Mouse (Mus musculus) cerebellum, postnatal 25 days (tissue): ENCODE data around the gene BC051019.

Source experiments
- DNase-seq, 2 experiments: peaks; one replicate each; pipeline ENCODE4 v3.0.0; 2021; ENCODE audit warnings: mixed read lengths in 2 of 2

Gene BC051019

DNA sequence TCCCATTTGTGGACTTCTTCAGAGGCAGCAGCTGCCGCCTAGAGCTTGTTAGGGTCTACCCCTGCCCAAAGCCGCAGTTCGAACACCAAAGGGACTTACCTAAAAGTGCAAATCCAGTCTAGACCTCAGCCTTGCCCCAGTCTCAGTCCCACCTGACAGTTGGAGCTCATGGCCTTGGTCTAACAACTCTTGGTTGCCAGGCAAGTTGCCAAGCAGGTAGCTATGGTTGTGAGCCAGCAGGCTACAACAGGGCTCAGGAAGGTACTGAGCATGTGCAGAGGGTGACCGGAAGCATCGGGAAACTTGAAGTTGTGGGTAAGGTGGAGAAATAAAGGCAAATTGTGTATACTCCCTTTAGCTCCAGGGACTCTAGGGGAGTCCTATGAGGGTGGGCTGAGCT is at the start of gene BC051019:
Gene BC051019 (minus strand): TSS at position 154 of the 400 bp plus-strand sequence.
- no peak for DNase-seq

DNA sequence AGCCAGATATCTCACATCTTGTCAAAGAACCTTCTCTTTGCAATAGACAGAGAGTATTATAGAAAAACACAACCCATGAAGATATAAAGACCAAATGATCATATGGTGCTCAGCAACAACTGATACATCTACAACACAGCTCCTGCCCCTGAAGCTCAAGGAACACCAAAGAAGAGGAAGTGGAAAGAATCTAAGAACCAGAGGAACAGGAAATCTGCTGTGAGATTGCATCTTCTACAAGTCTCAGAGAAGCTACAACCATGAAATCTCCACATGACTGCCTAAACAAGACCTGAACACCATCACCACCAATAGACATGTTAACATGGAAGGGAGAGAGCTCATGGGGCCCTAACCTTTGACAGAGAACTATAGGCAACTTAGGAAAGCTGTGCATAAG is 48.6 kb upstream of the BC051019 start:
- no peak for DNase-seq

- DNase-seq: no peak
Measured at GRCm38 (mm10) chr7:109768699-109769383, 45.2 kb upstream of the BC051019 start.

- DNase-seq: no peak
Measured at GRCm38 (mm10) chr7:109767575-109768350, 44.1 kb upstream of the BC051019 start.

DNA sequence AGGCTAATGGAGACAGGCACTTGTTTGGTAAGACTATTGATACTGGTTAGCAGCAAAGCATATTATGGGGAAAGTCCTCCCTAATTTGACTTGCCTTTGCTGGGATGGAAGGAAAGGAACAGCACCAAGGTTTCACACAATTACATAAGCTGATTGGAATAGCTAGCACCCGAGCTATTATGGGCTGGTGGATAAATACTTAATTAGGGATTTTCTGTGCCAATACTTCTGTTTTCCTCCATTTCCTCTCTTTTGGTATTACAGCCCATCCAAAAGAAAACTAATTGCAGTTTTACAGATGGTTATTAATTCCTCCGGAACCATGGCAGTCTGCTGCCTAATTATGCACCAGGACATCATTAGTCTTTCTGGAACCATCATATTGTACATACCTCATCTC is 40.4 kb upstream of the BC051019 start:
- DNase-seq: no peak

DNA sequence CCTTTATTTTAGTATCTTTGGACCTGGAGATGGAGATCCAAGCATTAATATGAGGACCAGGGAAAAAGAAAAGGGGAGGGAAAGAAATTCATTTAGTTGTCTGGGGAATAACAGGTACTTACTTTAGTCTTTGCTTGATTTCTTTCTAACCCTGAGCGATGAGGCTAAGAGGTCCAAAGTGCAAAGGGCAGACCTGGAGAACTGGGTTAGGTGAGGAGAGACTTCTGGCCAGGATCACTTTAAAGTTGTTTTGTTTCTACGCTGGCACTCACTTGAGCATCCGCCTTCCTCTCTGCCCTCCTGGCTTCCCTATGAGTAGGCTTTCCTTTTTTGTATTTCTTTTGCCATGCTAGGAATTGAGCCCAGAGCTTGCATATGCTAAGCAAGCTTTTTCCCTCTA is 32.6 kb upstream of the BC051019 start:
- no peak for DNase-seq

DNA sequence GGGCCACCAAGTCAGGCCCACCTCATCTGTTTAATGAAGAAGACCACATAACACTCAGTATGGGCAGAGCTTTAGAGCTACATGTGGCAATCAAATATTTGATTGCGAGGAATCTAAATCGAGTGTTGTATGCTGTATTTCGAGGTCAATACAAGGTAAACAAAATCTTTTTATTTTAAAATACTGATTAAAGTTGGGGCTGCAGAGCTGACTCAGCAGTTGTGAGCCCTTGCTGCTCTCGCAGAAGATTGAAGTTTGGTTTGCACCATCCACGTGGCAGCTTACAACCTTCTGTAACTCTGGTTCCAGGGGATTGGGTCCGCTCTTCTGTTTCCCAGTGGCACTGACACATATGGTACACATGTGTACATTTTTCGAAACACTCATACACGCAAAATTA is 30.4 kb upstream of the BC051019 start:
- no peak for DNase-seq

DNA sequence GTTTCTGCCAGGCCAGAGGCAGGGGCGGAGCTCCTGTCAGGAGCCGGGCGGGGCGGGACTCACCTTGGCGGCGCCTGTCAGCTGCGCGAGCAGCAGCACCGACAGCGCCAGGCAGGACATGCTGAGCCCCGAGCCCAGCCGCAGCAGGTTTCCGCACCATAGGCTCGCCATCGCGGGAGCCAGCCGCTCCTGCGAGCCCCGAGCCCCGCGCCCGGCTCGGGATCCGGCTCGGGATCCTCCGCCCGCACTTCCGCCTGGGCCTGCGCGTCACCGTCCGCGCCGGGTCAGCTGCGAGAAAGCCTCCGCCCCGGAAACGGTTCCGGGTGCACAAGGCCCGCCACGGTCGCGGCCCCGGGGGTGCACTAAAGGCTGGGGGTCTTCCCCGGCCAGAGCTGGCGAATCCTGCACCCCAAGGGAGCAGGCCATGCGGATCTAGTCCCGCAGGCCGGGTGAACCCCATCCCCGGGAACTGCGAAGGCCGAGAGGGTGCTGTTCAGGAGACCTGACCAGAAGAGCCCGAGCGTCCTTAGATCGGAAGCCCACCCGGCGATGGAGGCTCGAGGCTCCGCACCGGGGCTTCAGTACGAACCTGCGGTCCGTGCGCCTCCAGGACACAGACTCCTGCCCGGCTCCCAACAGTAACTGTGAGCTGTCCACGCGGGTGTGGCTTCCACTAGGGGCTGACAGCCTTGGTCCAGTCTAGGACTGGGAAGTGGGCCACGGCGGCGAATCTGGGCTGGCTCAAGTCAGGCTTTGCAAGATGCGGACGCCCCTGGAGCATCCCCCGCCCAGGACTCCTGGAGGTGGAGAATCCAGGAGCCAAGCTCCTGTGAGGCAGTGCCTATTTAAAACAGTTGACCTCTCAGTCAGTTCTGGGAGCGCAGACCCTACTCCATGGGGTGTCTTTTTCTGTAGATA is 28.6 kb upstream of the BC051019 start, which contains the start of gene Tmem9b:
Gene Tmem9b (minus strand): TSS at position 868 of the 918 bp plus-strand sequence.
- peak; percentile 88 to 89 for DNase-seq

GRCm38 (mm10) chr7:109751427-109752007 is 27.9 kb upstream of the BC051019 start:
- DNase-seq: peak in 1 of 2 experiments; percentile 19

GRCm38 (mm10) chr7:109747747-109748146 is 24.1 kb upstream of the BC051019 start:
- no peak for DNase-seq

- DNase-seq: no peak
Measured at GRCm38 (mm10) chr7:109741703-109742102, 18.1 kb upstream of the BC051019 start.

DNA sequence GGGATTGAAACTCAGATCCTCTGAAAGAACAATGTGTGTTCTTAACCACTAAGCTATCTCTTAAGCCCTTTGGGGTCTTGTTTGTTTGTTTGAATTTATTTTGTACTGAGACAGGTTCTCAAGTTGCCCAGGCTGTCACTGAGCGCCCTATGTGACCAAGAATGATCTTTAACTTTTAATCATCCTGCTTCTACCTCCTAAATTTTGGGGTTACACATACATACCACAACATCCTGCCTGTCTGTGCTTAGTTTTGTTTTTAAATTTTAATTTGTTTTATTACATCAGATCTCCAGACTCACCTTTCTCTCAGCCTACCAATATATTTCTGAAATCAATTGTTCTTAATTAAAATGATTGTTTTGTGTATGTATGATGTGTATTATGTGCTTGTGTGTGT is 17.4 kb upstream of the BC051019 start:
- no peak for DNase-seq

DNA sequence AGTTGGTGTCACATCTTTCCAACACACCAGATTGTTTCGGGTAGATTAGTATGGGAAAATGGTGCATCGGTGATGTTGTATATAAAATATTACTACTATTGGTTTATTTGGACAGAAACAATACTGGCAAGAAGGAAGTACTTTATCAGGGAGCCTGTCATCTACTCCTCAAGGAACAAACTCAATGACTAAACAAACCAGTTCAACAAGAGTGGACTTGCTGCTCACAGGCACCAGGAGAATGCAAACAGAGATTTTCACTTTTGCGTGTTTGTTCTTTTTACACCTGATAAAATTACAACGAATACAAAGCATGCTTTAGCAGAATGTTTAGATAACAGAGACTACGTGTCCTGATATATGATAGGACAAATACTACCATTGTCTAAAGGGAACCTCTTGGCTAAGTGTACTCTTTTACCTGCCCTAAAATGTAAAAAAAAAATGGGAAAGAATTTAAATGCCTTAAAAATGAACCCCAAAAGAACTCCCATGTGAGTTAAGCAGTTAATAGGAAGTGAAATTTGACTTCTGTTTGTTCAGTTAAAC is 16.2 kb upstream of the BC051019 start:
- DNase-seq: no peak

DNA sequence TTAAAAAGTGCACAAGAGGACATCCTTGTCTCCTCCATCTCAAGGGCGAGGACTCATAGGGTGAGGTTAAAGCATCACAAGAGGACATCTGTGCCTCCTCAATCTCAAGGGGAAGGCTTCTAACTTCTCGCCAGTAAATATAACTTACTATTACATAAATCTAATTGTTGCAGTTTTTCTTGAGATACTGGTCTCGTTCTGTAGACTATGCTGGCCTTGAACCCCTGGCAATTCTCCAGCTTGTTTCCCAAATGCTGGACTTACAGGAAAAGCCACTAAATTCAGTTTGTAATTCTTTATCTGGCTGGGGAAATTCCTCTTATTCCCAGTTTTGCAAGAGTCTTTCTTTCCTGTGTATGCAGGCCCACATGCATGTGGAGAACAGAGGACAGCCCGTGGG is 11.2 kb upstream of the BC051019 start:
- no peak for DNase-seq

DNA sequence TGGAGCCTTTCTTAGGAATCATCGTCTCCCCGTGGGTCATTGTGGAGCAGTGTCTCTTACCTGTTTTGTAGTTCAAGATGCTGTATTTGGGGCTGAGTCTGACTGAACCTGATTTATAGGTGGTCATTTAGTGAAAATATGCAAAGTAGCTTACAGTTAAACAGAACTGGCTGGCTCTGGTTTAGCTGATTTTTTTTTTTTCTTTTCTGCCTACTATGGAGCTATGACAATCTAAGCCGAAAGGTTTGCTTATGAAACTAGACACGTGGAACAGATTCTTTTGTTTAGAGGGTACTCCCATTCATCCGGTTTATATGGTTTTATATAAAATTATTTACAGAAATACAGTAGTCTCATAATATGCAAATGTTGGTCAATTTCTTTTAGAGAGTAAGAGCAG is 8.0 kb upstream of the BC051019 start, which contains the start of gene Ascl3:
Gene Ascl3 (minus strand): TSS at position 101 of the 400 bp plus-strand sequence.
- no peak for DNase-seq

DNA sequence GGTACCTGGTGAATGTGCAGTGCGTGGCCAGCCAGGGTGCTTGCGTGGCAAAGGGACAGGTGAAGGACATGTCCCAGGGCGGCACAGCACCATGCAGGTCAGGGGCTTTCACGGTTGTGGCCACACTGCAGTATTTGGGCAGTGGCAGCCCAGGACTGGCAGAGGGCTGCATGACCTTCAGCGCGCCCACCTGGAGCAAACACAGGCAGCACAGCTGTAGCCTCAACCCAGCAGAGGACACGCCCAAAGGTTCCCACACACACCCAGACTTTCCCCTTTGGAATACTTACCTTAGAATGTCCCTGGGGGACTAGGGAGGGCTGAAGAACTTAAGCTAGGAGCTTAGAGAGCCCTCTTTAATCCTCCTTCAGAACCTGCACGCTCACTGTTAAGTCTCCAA is 536 bp downstream of the BC051019 start:
- no peak for DNase-seq

- no peak for DNase-seq
Measured at GRCm38 (mm10) chr7:109722618-109723017, 1.0 kb downstream of the BC051019 start.

- peak in 1 of 2 experiments; percentile 58 for DNase-seq
Measured at GRCm38 (mm10) chr7:109719286-109719685, 4.4 kb downstream of the BC051019 start.

DNA sequence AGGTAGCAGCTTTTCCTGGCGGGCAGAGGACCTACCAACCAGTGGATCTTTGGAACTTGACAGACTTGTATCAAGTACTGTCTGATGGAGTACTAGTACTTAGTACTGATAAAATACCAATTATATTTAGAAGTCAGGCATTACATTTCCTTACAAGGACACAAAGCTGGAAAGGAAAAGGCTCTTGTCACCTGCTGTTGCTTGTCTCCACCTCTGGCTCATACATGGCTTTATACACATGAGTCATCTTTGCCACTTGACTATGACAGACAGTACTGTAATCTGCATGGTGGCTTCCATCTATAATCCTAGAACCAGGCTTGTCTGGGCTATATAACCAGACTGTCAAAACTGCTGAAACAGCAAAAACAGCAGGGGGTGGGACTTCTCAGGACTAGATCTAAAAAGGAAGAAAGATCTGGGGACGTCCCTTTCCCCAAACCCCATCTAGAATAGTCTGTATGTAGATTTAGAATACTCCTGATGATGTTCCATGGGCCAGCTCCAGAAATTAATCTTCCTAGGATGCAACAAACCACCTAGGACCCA is 10.1 kb downstream of the BC051019 start:
- no peak for DNase-seq

- DNase-seq: no peak
Measured at GRCm38 (mm10) chr7:109712198-109712597, 11.5 kb downstream of the BC051019 start.

DNA sequence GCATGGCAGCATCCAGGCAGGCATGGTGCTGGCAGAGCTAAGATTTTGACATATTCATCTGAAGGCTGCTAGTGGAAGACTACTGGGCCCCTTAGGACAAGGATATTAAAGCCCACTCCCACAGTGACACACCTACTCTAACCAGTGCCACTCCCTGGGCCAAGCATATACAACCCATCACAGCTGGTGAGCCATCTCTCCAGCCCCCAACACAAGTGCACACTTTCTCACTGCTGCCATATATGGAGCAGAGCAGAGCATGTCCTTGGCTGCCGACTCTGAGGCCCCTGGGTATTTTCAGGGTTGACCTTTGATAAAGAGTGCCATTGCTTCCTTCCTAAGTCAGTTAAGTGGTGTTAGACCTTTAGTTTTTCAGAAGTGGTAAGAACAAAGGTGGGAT is 13.6 kb downstream of the BC051019 start:
- DNase-seq: no peak

DNA sequence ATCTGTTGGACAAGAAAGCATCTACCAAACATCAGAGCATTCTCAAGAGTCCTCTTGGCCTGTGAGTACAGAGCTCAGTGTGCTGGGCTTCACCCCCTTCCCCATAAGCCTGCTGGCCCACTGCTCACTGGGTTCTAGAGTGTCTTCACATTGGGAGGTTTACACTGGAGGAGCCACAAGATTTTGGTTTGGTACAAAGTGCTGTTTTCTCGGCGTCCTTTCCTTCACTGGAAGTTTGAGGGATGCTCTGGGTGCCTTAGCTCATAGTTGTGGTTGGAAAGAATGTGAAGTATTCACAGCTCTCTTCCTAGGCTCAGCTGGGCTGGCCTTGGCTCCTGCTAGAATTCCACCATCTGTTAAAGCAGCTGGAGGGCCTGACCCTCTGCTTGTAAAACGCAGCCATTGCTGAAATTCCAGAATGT is 14.7 kb downstream of the BC051019 start:
- DNase-seq: no peak
